Mouse (Mus musculus) intestine, embryonic 14.5 days (tissue): ENCODE data around the gene Cacnb1. TPM values are rescaled to one million over a fixed set of nuclear protein-coding genes. Genes with fewer than 3 reads are reported as not detected.

Experiments
- ATAC-seq: fragments of 200-750 bp; cut with Nextera tagmentation; replicated peaks from 2 replicates; pipeline ENCODE4 v1.8.0; 2017; ENCODE audit warnings: low read depth, moderate number of reproducible peaks, moderate TSS enrichment, moderate library complexity; ENCODE audit not compliant: low FRiP score, low TSS enrichment
- DNase-seq: peaks from one replicate; pipeline ENCODE4 v3.0.0-alpha.2; 2018; ENCODE audit warnings: low spot score
- H3K27ac ChIP-seq: fragments of 300-500 bp; sonication (generic); 2 replicates; pipeline ENCODE4 v1.5.1; 2014; ENCODE audit warnings: low read depth, mild to moderate bottlenecking, control low read depth
- H3K27me3 ChIP-seq: fragments of 300-500 bp; sonication (generic); replicated peaks from 2 replicates; pipeline ENCODE4 v1.6.1; 2014; ENCODE audit warnings: low read length, control low read depth; ENCODE audit not compliant: control insufficient read depth, insufficient read depth
- H3K36me3 ChIP-seq: fragments of 300-500 bp; sonication (generic); 2 replicates; pipeline ENCODE4 v1.6.1; 2014; ENCODE audit warnings: low read length, control low read depth; ENCODE audit not compliant: control insufficient read depth, insufficient read depth
- H3K4me1 ChIP-seq: fragments of 300-500 bp; sonication (generic); replicated peaks from 2 replicates; pipeline ENCODE4 v1.6.1; 2014; ENCODE audit warnings: low read length, control low read depth, mixed read lengths; ENCODE audit not compliant: control insufficient read depth, insufficient read depth
- H3K4me2 ChIP-seq: fragments of 300-500 bp; sonication (generic); 2 replicates; pipeline ENCODE4 v1.6.1; 2014; ENCODE audit warnings: low read length
- H3K4me3 ChIP-seq: fragments of 300-500 bp; sonication (generic); 2 replicates; pipeline ENCODE4 v1.5.1; 2014; ENCODE audit warnings: low read depth, low read length, control low read depth, mixed read lengths
- H3K9ac ChIP-seq: fragments of 300-500 bp; sonication (generic); 2 replicates; pipeline ENCODE4 v1.6.1; 2014; ENCODE audit warnings: mild to moderate bottlenecking, low read length
- H3K9me3 ChIP-seq: fragments of 300-500 bp; sonication (generic); 2 replicates; pipeline ENCODE4 v1.6.1; 2016; ENCODE audit warnings: low read length, control low read depth; ENCODE audit not compliant: control insufficient read depth
- WGBS: fragments of 180-500 bp; shearing (Covaris S2); extraction: QIAGEN DNeasy Blood & Tissue Kit; methylation state at CpG from one replicate; pipeline ENCODE4 v1.1.7; 2014; 5-methylcytosine and 5-hydroxymethylcytosine counted together
- polyA plus RNA-seq: library from polyadenylated mRNA; unstranded; fragments of >200 nt; fragmentation: Nextera tagmentation; extraction: Ambion mirVana; gene quantifications from 2 replicates; pipeline ENCODE4 v1.2.1, GENCODE M21; 2014

The Cacnb1 gene
- polyA plus RNA-seq, 1 experiment from 2014 or later: 7.5 TPM

DNA sequence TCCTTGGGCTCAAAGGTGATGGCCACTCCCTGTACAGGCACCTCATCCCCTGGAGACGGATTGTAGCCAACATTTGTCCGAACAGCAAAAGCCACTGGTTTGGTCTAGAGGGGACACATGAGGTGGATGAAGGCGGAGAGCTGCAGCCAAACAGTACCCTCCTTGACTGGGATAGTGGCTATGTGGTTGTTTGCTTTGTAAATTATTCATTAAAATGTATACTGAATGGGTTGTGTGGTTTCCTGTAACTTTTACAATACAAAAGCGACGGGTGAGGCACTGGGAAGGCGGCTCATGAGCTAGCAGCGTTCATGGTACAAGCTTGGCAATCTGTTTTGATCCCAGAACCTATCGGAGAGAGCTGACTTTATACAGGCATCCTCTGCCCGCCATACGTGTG is 10.0 kb downstream of the Cacnb1 start:
- Histone ChIP-seq H3K9ac (no peak overlapping the region), H3K4me1 (no peaks in the 10 kb centered on the region), H3K27me3 (no peaks in the 10 kb centered on the region), H3K36me3 (peaks cover 32% of the 10 kb centered on the region), H3K4me2 (no peak overlapping the region), H3K4me3 (no peak overlapping the region), H3K9me3 (no peaks in the 10 kb centered on the region), H3K27ac (no peak overlapping the region)
- WGBS: 82% methylated on average over 10 of the region's 10 CpGs
- ATAC-seq (no peak), DNase-seq (no peak)

DNA sequence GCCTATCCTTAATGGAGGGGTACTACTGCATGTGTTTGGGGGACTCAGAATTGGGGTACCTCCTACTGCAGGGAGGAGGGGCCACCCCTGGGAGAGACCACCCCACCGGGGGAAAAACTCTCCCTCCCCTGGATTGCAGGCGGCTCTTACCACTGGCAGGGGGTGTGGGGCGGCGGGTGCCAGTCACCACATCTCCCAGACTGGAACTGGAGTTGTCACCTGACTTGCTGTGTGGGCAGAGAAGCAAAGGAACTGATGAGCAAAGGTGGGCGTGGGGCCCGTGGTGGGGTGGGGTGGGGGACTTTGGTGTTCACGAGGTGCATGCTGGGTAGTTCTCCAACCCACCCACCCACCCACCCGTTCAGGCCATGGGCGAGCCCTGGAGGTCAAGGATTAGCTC is 11.1 kb downstream of the Cacnb1 start:
- Histone ChIP-seq H3K9ac (no peak overlapping the region), H3K4me3 (no peak overlapping the region), H3K27ac (no peak overlapping the region), H3K9me3 (no peaks in the 10 kb centered on the region), H3K4me2 (no peak overlapping the region), H3K27me3 (no peaks in the 10 kb centered on the region), H3K36me3 (peaks cover 35% of the 10 kb centered on the region), H3K4me1 (no peaks in the 10 kb centered on the region)
- WGBS: 49% methylated on average over 6 of the region's 9 CpGs
- ATAC-seq (no peak), DNase-seq (no peak)

DNA sequence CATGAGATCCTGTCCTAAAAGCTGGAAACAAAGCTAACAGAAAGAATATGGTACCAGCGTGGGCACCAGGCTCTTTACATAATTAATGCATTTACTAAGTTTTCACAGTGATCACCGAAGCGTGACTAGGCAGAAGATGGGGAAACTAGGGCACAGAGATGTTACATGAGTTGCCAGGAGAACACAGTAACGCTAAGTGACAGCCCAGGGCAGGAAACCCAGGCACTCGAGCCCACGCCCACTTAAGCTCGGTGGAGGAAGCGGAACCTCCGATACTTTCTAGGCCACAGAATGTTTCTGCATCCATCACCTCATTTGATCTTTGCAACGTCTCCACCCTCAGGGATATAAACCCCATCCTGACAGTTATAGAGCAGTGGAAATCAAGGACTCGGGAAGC is 14.7 kb downstream of the Cacnb1 start:
- WGBS: 83% methylated on average over 11 of the region's 11 CpGs
- H3K4me3 ChIP-seq: no peak overlapping the region
- H3K9me3 ChIP-seq: no peaks in the 10 kb centered on the region
- H3K4me2 ChIP-seq: no peak overlapping the region
- no peaks in the 10 kb centered on the region for H3K27me3 ChIP-seq
- peaks cover 30% of the 10 kb centered on the region for H3K36me3 ChIP-seq
- H3K9ac ChIP-seq: no peak overlapping the region
- H3K4me1 ChIP-seq: no peaks in the 10 kb centered on the region
- no peak for ATAC-seq
- no peak overlapping the region for H3K27ac ChIP-seq
- DNase-seq: no peak

DNA sequence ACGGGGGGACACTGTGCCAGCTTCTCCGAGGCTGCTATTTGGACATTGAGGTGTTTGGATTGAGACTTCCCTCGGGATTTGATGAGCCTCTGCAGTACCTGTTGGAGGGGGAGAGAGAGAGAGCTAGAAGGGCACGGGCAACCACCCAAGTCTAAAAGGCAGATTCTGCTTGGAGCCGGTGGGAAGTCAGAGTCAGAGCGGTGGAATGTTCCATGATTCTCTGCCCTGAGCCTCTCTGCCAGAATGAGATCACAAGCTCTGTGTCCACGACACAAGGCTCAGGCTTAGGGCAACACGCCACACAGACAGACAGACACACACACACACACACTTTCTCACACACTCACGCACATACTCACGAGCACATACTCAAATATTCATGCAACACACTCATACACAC is 17.1 kb downstream of the Cacnb1 start:
- Histone ChIP-seq H3K9me3 (no peaks in the 10 kb centered on the region), H3K4me2 (no peak overlapping the region), H3K27me3 (0 out of 2 replicates have a peak, but pooled peaks cover 14% of the 10 kb centered on the region), H3K9ac (no peak overlapping the region), H3K4me3 (no peak overlapping the region), H3K36me3 (peaks cover 32% of the 10 kb centered on the region), H3K27ac (no peak overlapping the region), H3K4me1 (no peaks in the 10 kb centered on the region)
- WGBS: 86% methylated on average over 10 of the region's 10 CpGs
- DNase-seq: no peak
- ATAC-seq: no peak

DNA sequence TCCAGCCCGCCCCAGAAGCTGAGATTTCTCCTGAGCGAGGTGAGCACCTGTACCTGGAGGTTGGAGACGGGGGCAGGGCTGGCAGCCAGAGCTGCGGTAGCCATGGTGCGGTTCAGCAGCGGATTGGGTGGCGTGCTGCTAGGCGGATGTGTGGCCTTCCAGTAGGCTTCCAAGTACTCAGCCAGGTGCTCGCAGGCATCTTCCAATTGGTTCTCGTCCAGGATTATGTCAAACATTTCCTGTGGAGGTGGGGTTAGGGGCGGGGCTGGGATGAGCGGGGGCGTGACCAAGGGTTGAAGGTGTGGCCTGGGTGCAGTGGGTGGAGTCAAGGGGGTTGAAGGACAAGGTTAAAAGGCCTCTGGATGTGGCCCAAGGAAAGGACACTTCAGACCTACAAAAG is 17.8 kb downstream of the Cacnb1 start:
- H3K9me3 ChIP-seq: no peaks in the 10 kb centered on the region
- H3K27ac ChIP-seq: no peak overlapping the region
- H3K27me3 ChIP-seq: peaks cover 16% of the 10 kb centered on the region; the same call in 1 of the 2 replicates
- H3K4me1 ChIP-seq: no peaks in the 10 kb centered on the region
- no peak overlapping the region for H3K4me3 ChIP-seq
- H3K9ac ChIP-seq: no peak overlapping the region
- no peak overlapping the region for H3K4me2 ChIP-seq
- peak; percentile 28; the same call in 1 of the 2 replicates for ATAC-seq
- WGBS: 45% methylated on average over 13 of the region's 13 CpGs
- H3K36me3 ChIP-seq: peaks cover 32% of the 10 kb centered on the region
- no peak for DNase-seq

DNA sequence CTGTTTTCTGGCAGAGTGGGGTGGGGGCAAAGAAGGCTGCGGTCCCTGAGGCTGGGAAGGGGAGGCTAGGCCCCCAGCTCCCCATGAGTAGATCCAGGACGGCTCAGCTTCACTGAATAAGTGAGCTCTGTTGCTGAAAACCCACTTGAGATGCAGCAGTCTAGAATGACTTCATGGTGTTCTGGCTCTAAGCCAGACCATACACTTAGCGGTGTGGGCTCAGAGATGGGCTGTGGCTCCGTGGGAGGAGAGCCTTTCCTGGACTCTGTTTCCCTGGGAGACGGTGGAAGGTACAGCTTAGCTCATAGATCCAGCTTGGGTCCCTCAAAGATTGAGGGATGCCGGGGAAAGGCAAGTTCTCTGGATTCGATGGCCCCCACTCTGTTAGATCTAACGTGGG is 18.7 kb downstream of the Cacnb1 start:
- Histone ChIP-seq H3K9me3 (no peaks in the 10 kb centered on the region), H3K36me3 (peaks cover 25% of the 10 kb centered on the region), H3K4me1 (no peaks in the 10 kb centered on the region), H3K4me3 (no peak overlapping the region), H3K27me3 (peaks cover 16% of the 10 kb centered on the region; the same call in 1 of the 2 replicates), H3K9ac (no peak overlapping the region), H3K4me2 (no peak overlapping the region), H3K27ac (no peak overlapping the region)
- DNase-seq (no peak), ATAC-seq (no peak)
- 66% methylated on average over 8 of the region's 8 CpGs for WGBS

DNA sequence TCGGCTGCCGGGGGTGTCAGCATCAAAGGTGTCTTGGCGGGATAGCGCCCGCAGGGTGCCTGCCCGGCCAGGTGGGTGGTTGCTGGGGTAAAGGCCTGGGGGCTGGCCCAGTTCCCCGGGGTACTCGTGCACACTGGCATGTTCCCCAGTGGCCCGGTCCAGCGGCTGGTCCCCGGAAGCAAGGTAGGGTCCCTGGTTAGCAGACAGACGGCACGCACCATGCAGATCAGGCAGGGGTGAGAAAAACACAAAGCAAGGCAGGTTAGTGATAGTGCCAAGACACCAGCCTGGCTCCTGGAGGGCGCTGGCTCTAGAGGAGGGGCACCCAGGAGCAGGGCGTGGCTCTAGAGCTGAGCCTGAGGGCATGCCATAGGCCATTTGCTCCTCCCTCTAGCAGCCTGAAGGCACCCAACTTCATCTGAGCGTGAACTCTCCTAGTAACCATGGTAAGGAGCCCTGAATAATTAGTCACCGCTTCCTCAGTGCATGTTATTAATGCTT is 19.6 kb downstream of the Cacnb1 start:
- H3K4me2 ChIP-seq: peak overlapping the region; percentile 32; the same call in 1 of the 2 replicates
- WGBS: 48% methylated on average over 17 of the region's 17 CpGs
- H3K9me3 ChIP-seq: no peaks in the 10 kb centered on the region
- H3K27ac ChIP-seq: no peak overlapping the region
- no peaks in the 10 kb centered on the region for H3K4me1 ChIP-seq
- H3K36me3 ChIP-seq: peaks cover 23% of the 10 kb centered on the region
- peaks cover 16% of the 10 kb centered on the region; the same call in 1 of the 2 replicates for H3K27me3 ChIP-seq
- H3K9ac ChIP-seq: no peak overlapping the region
- DNase-seq (no peak), ATAC-seq (no peak)
- H3K4me3 ChIP-seq: no peak overlapping the region

DNA sequence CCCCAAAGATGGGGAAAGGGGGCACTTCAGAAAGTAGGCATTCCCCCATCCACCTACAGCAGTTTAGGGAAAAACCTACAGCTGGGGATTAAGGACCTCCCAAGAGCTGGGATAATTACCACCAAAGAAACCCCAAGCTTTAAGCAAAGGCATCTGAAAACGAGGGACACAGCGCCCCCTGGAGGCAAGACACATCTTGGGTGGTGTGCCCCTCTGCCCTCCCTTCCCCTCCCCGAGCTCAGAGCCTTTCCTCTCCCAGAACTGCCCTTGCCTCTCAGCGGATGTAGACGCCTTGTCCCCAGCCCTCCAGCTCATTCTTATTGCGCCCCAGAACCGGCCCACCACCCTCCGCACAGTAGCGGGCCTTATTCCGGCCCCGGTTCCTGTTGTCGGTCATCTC is 20.2 kb downstream of the Cacnb1 start:
- H3K9me3 ChIP-seq: no peaks in the 10 kb centered on the region
- peaks cover 20% of the 10 kb centered on the region for H3K36me3 ChIP-seq
- H3K4me2 ChIP-seq: peak overlapping the region; percentile 32; the same call in 1 of the 2 replicates
- DNase-seq: peak; percentile 89
- no peak overlapping the region for H3K27ac ChIP-seq
- H3K4me1 ChIP-seq: no peaks in the 10 kb centered on the region
- H3K27me3 ChIP-seq: peaks cover 16% of the 10 kb centered on the region; the same call in 1 of the 2 replicates
- no peak overlapping the region; the same call in 1 of the 2 replicates for H3K4me3 ChIP-seq
- no peak overlapping the region for H3K9ac ChIP-seq
- WGBS: 15% methylated on average over 12 of the region's 12 CpGs
- no peak for ATAC-seq

DNA sequence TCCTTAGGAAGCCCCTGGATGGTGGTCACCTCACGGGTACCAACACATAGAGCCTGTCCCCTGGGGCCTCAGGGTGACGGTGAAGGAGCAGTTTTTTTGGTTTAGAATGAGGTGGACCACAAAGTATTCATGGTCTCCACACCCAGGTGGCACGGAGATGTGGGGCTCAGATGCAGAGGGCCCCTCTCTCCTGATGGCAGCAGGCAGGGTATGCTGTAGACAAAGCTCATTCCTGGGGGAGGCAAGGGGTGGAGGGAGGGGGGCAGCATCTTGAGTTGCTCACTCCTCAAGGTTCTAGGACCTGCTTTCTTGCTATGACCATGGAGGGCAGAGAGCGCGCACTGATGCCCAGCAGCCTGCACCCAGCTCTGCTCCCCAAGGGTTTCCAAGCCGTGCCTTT is 20.8 kb downstream of the Cacnb1 start:
- no peaks in the 10 kb centered on the region for H3K9me3 ChIP-seq
- H3K4me3 ChIP-seq: no peak overlapping the region
- DNase-seq (no peak), ATAC-seq (no peak)
- WGBS: 51% methylated on average over 6 of the region's 6 CpGs
- H3K27ac ChIP-seq: no peak overlapping the region
- no peaks in the 10 kb centered on the region for H3K4me1 ChIP-seq
- no peak overlapping the region for H3K9ac ChIP-seq
- peaks cover 16% of the 10 kb centered on the region; the same call in 1 of the 2 replicates for H3K27me3 ChIP-seq
- H3K36me3 ChIP-seq: peaks cover 14% of the 10 kb centered on the region; the same call in 1 of the 2 replicates
- H3K4me2 ChIP-seq: no peak overlapping the region
